Mouse (Mus musculus) embryonic facial prominence, embryonic 12.5 days (tissue): Measurements from ENCODE around the gene Gm14548. TPM values are rescaled to one million over a fixed set of nuclear protein-coding genes. Genes with fewer than 3 reads are reported as not detected.
"Not testable (repeated sequence)": the region's sequence is repeated elsewhere in the genome, so short reads cannot be mapped to it uniquely, and the experiment has no call there.

ENCODE experiments used
- ATAC-seq: fragments of 200-750 bp; cut with Nextera tagmentation; 2 replicates; pipeline ENCODE4 v1.8.0; 2017; ENCODE audit not compliant: insufficient number of reproducible peaks, insufficient read depth, low FRiP score, low TSS enrichment
- H3K27ac ChIP-seq: fragments of 300-500 bp; sonication (generic); 2 replicates; pipeline ENCODE4 v1.5.1; 2016; ENCODE audit warnings: mild to moderate bottlenecking
- H3K27me3 ChIP-seq: fragments of 300-500 bp; sonication (generic); 2 replicates; pipeline ENCODE4 v1.6.1; 2016; ENCODE audit warnings: mild to moderate bottlenecking, moderate library complexity
- H3K36me3 ChIP-seq: fragments of 300-500 bp; sonication (generic); 2 replicates; pipeline ENCODE4 v1.6.1; 2016; ENCODE audit warnings: mild to moderate bottlenecking
- H3K4me1 ChIP-seq: fragments of 300-500 bp; sonication (generic); 2 replicates; pipeline ENCODE4 v1.6.1; 2016
- H3K4me2 ChIP-seq: fragments of 300-500 bp; sonication (generic); replicated peaks from 2 replicates; pipeline ENCODE4 v1.6.1; 2016; ENCODE audit warnings: mild to moderate bottlenecking, moderate library complexity
- H3K4me3 ChIP-seq: fragments of 300-500 bp; sonication (generic); 2 replicates; pipeline ENCODE4 v1.5.1; 2016; ENCODE audit warnings: mild to moderate bottlenecking
- H3K9ac ChIP-seq: fragments of 300-500 bp; sonication (generic); 2 replicates; pipeline ENCODE4 v1.6.1; 2016; ENCODE audit warnings: mild to moderate bottlenecking, moderate library complexity
- H3K9me3 ChIP-seq: fragments of 300-500 bp; sonication (generic); 2 replicates; pipeline ENCODE4 v1.6.1; 2016; ENCODE audit warnings: mild to moderate bottlenecking, moderate library complexity
- WGBS: fragments of 180-500 bp; shearing (Covaris S2); methylation state at CpG from one replicate; pipeline ENCODE4 v1.1.7; 2016; 5-methylcytosine and 5-hydroxymethylcytosine counted together
- polyA plus RNA-seq: library from polyadenylated mRNA; unstranded; fragments of >200 nt; fragmentation: Nextera tagmentation; extraction: Ambion mirVana; gene quantifications from 2 replicates; pipeline ENCODE4 v1.2.1, GENCODE M21; 2016

Gm14548 gene
- not detected in 2 replicates for polyA plus RNA-seq

DNA sequence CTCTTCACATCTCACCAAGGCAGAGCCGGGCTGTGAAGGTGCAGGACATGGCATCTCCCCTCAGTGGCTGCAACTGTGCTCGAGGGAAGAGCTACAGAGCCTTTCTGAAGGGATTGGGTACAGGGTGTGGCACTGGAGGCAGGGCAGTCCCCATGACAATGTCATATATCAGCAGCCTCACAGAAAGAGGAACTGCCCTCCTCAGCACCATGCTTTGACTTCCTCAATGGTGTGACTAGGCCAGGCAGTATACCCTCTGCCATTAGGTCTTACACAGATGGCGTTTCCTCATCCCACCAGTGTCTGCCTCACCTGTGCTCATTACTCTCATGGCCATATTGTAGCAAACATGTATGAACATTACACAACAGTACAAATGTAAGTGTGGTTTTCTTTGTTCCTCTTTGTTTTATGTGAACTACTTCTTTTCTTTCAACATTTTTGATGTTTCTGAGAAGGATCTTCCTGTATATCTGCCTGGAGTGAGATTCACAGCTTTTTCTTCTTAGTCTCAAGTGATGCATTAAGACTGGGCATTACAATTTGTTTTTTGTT lies at the start of gene Gm14548:
TSS of gene Gm14548 (minus strand) at position 85 of the 555 bp plus-strand sequence.
- not testable (repeated sequence) for ATAC-seq, H3K9me3 ChIP-seq, H3K27ac ChIP-seq, H3K9ac ChIP-seq, H3K4me1 ChIP-seq, H3K36me3 ChIP-seq, H3K4me2 ChIP-seq, H3K4me3 ChIP-seq, H3K27me3 ChIP-seq
- WGBS, result 62% methylated on average over 3 of the region's 3 CpGs

DNA sequence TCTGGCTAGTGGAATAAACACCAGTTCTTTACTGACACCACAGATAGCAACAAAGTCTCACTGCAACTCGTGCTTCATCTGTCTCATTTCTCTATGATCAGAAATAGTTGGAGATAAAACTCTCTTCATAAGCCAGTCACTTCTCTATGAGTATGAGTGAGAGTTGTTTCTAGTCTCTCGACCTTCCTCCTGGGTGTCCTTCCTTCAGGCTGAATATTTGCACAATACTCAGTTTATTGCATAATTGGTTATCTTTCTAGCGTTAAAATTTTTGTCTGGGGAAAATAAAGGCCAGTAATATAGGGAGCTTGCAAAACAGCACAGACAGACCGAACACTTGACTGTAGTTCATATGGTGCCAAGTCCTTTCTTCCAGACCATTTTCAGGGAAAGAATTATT lies 48.2 kb upstream of the Gm14548 start:
- Histone ChIP-seq H3K9ac (no peak overlapping the region), H3K9me3 (0 out of 2 replicates have a peak, but pooled peaks cover 4% of the 10 kb centered on the region), H3K4me1 (no peaks in the 10 kb centered on the region), H3K27me3 (no peaks in the 10 kb centered on the region), H3K4me2 (no peak overlapping the region), H3K27ac (no peak overlapping the region), H3K36me3 (no peaks in the 10 kb centered on the region), H3K4me3 (no peak overlapping the region)
- 68% methylated on average over 4 of the region's 4 CpGs for WGBS
- ATAC-seq, result no peak

- no peak for ATAC-seq
- Histone ChIP-seq H3K27me3 (no peaks in the 10 kb centered on the region), H3K36me3 (no peaks in the 10 kb centered on the region), H3K4me1 (no peaks in the 10 kb centered on the region), H3K4me3 (no peak overlapping the region), H3K9me3 (no peaks in the 10 kb centered on the region), H3K9ac (no peak overlapping the region), H3K4me2 (no peak overlapping the region), H3K27ac (no peak overlapping the region)
- WGBS, result 69% methylated on average over 3 of the region's 3 CpGs
Measured at GRCm38 (mm10) chr7:3940915-3941314, 43.0 kb upstream of the Gm14548 start.

- WGBS, result 68% methylated on average over 1 of the region's 1 CpGs
- no peak overlapping the region for H3K4me3 ChIP-seq
- H3K4me2 ChIP-seq, result no peak overlapping the region
- H3K27ac ChIP-seq, result no peak overlapping the region
- no peaks in the 10 kb centered on the region for H3K4me1 ChIP-seq
- H3K9ac ChIP-seq, result no peak overlapping the region
- H3K36me3 ChIP-seq, result no peaks in the 10 kb centered on the region
- H3K27me3 ChIP-seq, result no peaks in the 10 kb centered on the region
- ATAC-seq, result no peak
- no peaks in the 10 kb centered on the region for H3K9me3 ChIP-seq
Measured at GRCm38 (mm10) chr7:3939866-3940525, 42.1 kb upstream of the Gm14548 start.

DNA sequence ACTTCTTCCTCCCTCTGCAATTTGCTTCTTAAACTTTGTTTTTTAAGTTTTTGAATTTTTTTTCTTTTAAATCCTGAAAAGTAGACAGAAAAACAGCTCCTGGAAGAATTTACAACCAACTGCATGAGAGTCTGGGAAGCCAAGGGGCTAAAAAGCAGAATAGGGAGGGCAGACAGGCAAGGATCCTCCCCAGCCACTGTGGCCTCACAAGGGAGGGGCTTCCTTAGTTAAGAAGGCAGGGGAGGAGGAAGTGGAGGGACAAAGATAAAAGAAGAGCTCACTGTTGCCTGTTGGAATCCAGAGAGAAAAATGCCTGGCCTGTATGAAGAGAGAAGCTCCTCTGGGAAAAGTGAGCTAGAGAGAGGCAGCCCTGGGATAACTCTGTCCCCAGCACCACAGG lies 37.6 kb upstream of the Gm14548 start:
- not testable (repeated sequence) for H3K4me2 ChIP-seq, H3K4me3 ChIP-seq, H3K27me3 ChIP-seq, H3K9ac ChIP-seq, H3K4me1 ChIP-seq, H3K36me3 ChIP-seq, H3K9me3 ChIP-seq, ATAC-seq, H3K27ac ChIP-seq

- WGBS, result 65% methylated on average over 2 of the region's 2 CpGs
- not testable (repeated sequence) for H3K36me3 ChIP-seq, H3K27me3 ChIP-seq, ATAC-seq, H3K4me1 ChIP-seq, H3K4me3 ChIP-seq, H3K9me3 ChIP-seq, H3K4me2 ChIP-seq, H3K9ac ChIP-seq, H3K27ac ChIP-seq
Measured at GRCm38 (mm10) chr7:3915387-3915786, 17.5 kb upstream of the Gm14548 start, which contains the start of gene Lilra6. TSS of gene Lilra6 (minus strand) at chr7:3915503.

GRCm38 (mm10) chr7:3903704-3904103 lies 5.8 kb upstream of the Gm14548 start:
- H3K9ac ChIP-seq, result no peak overlapping the region
- no peak for ATAC-seq
- no peaks in the 10 kb centered on the region for H3K27me3 ChIP-seq
- no peaks in the 10 kb centered on the region for H3K36me3 ChIP-seq
- 17% methylated on average over 1 of the region's 1 CpGs for WGBS
- H3K4me1 ChIP-seq, result no peaks in the 10 kb centered on the region
- H3K4me2 ChIP-seq, result no peak overlapping the region
- no peak overlapping the region for H3K4me3 ChIP-seq
- H3K9me3 ChIP-seq, result no peaks in the 10 kb centered on the region
- H3K27ac ChIP-seq, result no peak overlapping the region

GRCm38 (mm10) chr7:3875032-3875431 lies 22.9 kb downstream of the Gm14548 start:
- H3K4me2 ChIP-seq, H3K36me3 ChIP-seq, H3K27ac ChIP-seq, H3K9ac ChIP-seq, ATAC-seq, H3K4me1 ChIP-seq, H3K4me3 ChIP-seq, H3K9me3 ChIP-seq, H3K27me3 ChIP-seq: not testable (repeated sequence)
- no CpG with 5 or more reads among the region's 1 CpGs for WGBS

- not testable (repeated sequence) for H3K36me3 ChIP-seq, H3K27ac ChIP-seq, H3K9ac ChIP-seq, H3K27me3 ChIP-seq, H3K4me2 ChIP-seq, H3K9me3 ChIP-seq, H3K4me1 ChIP-seq, ATAC-seq, H3K4me3 ChIP-seq
- WGBS, result no CpG with 5 or more reads among the region's 2 CpGs
Measured at GRCm38 (mm10) chr7:3844951-3845350, 53.0 kb downstream of the Gm14548 start, which contains the start of gene Pira2. TSS of gene Pira2 (minus strand) at chr7:3845051.

- no CpG with 5 or more reads among the region's 1 CpGs for WGBS
- not testable (repeated sequence) for ATAC-seq, H3K9ac ChIP-seq
Measured at GRCm38 (mm10) chr7:3837854-3838253, 60.1 kb downstream of the Gm14548 start.

More at GRCm38 (mm10) chr7:3837854-3838253, 60.1 kb downstream of the Gm14548 start:
- H3K27ac ChIP-seq, H3K36me3 ChIP-seq, H3K4me1 ChIP-seq, H3K27me3 ChIP-seq, H3K4me3 ChIP-seq, H3K4me2 ChIP-seq, H3K9me3 ChIP-seq: not testable (repeated sequence)
